Mouse (Mus musculus) hindbrain, embryonic 14.5 days (tissue): ENCODE measurements around the gene Col4a3. TPM values are rescaled to one million over a fixed set of nuclear protein-coding genes. Genes with fewer than 3 reads are reported as not detected.
A peak's percentile ranks its signal among the peaks of the same experiment; 100 is the strongest.

Experiments used
- ATAC-seq: fragments of 200-750 bp; cut with Nextera tagmentation; 2 replicates; pipeline ENCODE4 v1.8.0; 2017; ENCODE audit warnings: moderate number of reproducible peaks, mild to moderate bottlenecking, moderate TSS enrichment, moderate library complexity; ENCODE audit not compliant: low FRiP score
- DNase-seq: peaks from one replicate; pipeline ENCODE4 v3.0.0-alpha.2; 2015; ENCODE audit warnings: low spot score
- H3K27ac ChIP-seq: fragments of 300-500 bp; sonication (generic); 2 replicates; pipeline ENCODE4 v1.5.1; 2014; ENCODE audit warnings: mild to moderate bottlenecking, moderate library complexity
- H3K27me3 ChIP-seq: fragments of 300-500 bp; sonication (generic); 2 replicates; pipeline ENCODE4 v1.6.1; 2014; ENCODE audit warnings: mild to moderate bottlenecking, low read length, mixed read lengths; ENCODE audit not compliant: control insufficient read depth, insufficient read depth
- H3K36me3 ChIP-seq: fragments of 300-500 bp; sonication (generic); replicated peaks from 2 replicates; pipeline ENCODE4 v1.6.1; 2014; ENCODE audit not compliant: control insufficient read depth, insufficient read depth
- H3K4me1 ChIP-seq: fragments of 300-500 bp; sonication (generic); replicated peaks from 2 replicates; pipeline ENCODE4 v1.6.1; 2014; ENCODE audit warnings: antibody characterized with exemption, low read length, mixed read lengths; ENCODE audit not compliant: control insufficient read depth, insufficient read depth
- H3K4me2 ChIP-seq: fragments of 300-500 bp; sonication (generic); replicated peaks from 2 replicates; pipeline ENCODE4 v1.6.1; 2014; ENCODE audit warnings: mild to moderate bottlenecking, moderate library complexity
- H3K4me3 ChIP-seq: fragments of 300-500 bp; sonication (generic); replicated peaks from 2 replicates; pipeline ENCODE4 v1.5.1; 2014; ENCODE audit warnings: mild to moderate bottlenecking, low read length
- H3K9ac ChIP-seq: fragments of 300-500 bp; sonication (generic); 2 replicates; pipeline ENCODE4 v1.6.1; 2014
- H3K9me3 ChIP-seq: fragments of 300-500 bp; sonication (generic); 2 replicates; pipeline ENCODE4 v1.6.1; 2016; ENCODE audit warnings: low read length; ENCODE audit not compliant: control insufficient read depth
- WGBS: fragments of 180-500 bp; shearing (Covaris S2); extraction: QIAGEN DNeasy Blood & Tissue Kit; methylation state at CpG from one replicate; pipeline ENCODE4 v1.1.7; 2014; 5-methylcytosine and 5-hydroxymethylcytosine counted together
- polyA plus RNA-seq: library from polyadenylated mRNA; unstranded; fragments of >200 nt; fragmentation: Nextera tagmentation; extraction: Ambion mirVana; gene quantifications from 2 replicates; pipeline ENCODE4 v1.2.1, GENCODE M21; 2014

Gene Col4a3
- polyA plus RNA-seq, 1 experiment from 2014 or later = 0.48 TPM

- Histone ChIP-seq H3K27me3 (no peaks in the 10 kb centered on the region), H3K9ac (no peak overlapping the region), H3K4me1 (no peaks in the 10 kb centered on the region), H3K4me3 (no peak overlapping the region), H3K27ac (no peak overlapping the region), H3K4me2 (no peak overlapping the region), H3K9me3 (no peaks in the 10 kb centered on the region), H3K36me3 (no peaks in the 10 kb centered on the region)
- DNase-seq (no peak), ATAC-seq (no peak)
- 46% methylated on average over 3 of the region's 3 CpGs for WGBS
Measured at GRCm38 (mm10) chr1:82695915-82696314, 109.2 kb downstream of the Col4a3 start.

GRCm38 (mm10) chr1:82717816-82718512, 131.2 kb downstream of the Col4a3 start:
- no peak overlapping the region for H3K4me3 ChIP-seq

GRCm38 (mm10) chr1:82724339-82725025, 137.8 kb downstream of the Col4a3 start, which contains the start of gene Mff:
TSS of gene Mff (plus strand) at chr1:82724890.
- DNase-seq = peak; percentile 96
- whole genome bisulfite sequencing = 10% methylated on average over 38 of the region's 38 CpGs
- peaks cover 18% of the 10 kb centered on the region for H3K36me3 ChIP-seq

More at GRCm38 (mm10) chr1:82717816-82718512, 131.2 kb downstream of the Col4a3 start:
- Histone ChIP-seq H3K9me3 (no peaks in the 10 kb centered on the region), H3K9ac (no peak overlapping the region), H3K36me3 (no peaks in the 10 kb centered on the region), H3K4me1 (no peaks in the 10 kb centered on the region), H3K27me3 (peaks cover 20% of the 10 kb centered on the region), H3K27ac (no peak overlapping the region), H3K4me2 (no peak overlapping the region)
- 81% methylated on average over 9 of the region's 9 CpGs for WGBS
- ATAC-seq (no peak), DNase-seq (no peak)

GRCm38 (mm10) chr1:82725026-82725874, 138.5 kb downstream of the Col4a3 start:
- peaks cover 29% of the 10 kb centered on the region for H3K27me3 ChIP-seq
- H3K36me3 ChIP-seq = peaks cover 25% of the 10 kb centered on the region
- peak overlapping the region; percentile 94 for H3K9ac ChIP-seq
- H3K4me3 ChIP-seq = peak overlapping the region; percentile 82
- no peaks in the 10 kb centered on the region for H3K9me3 ChIP-seq
- ATAC-seq = peak; percentile 96
- WGBS = under 1% methylated on average over 37 of the region's 37 CpGs
- peak overlapping the region; percentile 86 for H3K4me2 ChIP-seq
- peaks cover 7% of the 10 kb centered on the region for H3K4me1 ChIP-seq
- peak overlapping the region; percentile 71 for H3K27ac ChIP-seq
- no peak for DNase-seq

More at GRCm38 (mm10) chr1:82724339-82725025, 137.8 kb downstream of the Col4a3 start, which contains the start of gene Mff:
- Histone ChIP-seq H3K9ac (peak within 1 kb of the TSS; percentile 94), H3K4me2 (peak within 1 kb of the TSS; percentile 86), H3K4me1 (peaks cover 7% of the 10 kb centered on the region), H3K27me3 (peaks cover 29% of the 10 kb centered on the region), H3K4me3 (peak within 1 kb of the TSS; percentile 82), H3K27ac (peak within 1 kb of the TSS; percentile 71), H3K9me3 (no peaks in the 10 kb centered on the region)
- peak; percentile 99 for ATAC-seq

GRCm38 (mm10) chr1:82725875-82726185, 139.1 kb downstream of the Col4a3 start:
- Histone ChIP-seq H3K9ac (peak overlapping the region; percentile 94), H3K4me2 (peak overlapping the region; percentile 86), H3K4me1 (peaks cover 7% of the 10 kb centered on the region), H3K4me3 (peak overlapping the region; percentile 82), H3K27me3 (peaks cover 24% of the 10 kb centered on the region), H3K9me3 (no peaks in the 10 kb centered on the region), H3K27ac (no peak overlapping the region), H3K36me3 (peaks cover 31% of the 10 kb centered on the region)
- no peak for ATAC-seq
- no peak for DNase-seq
- WGBS = 59% methylated on average over 4 of the region's 4 CpGs

- no peaks in the 10 kb centered on the region for H3K9me3 ChIP-seq
- H3K36me3 ChIP-seq = peaks cover 38% of the 10 kb centered on the region
- DNase-seq (no peak), ATAC-seq (no peak)
- H3K27ac ChIP-seq = no peak overlapping the region
- 96% methylated on average over 5 of the region's 5 CpGs for whole genome bisulfite sequencing
- H3K4me3 ChIP-seq = no peak overlapping the region
- no peak overlapping the region for H3K4me2 ChIP-seq
- H3K27me3 ChIP-seq = peaks cover 18% of the 10 kb centered on the region; the same call in 1 of the 2 replicates
- H3K9ac ChIP-seq = no peak overlapping the region
- H3K4me1 ChIP-seq = peaks cover 7% of the 10 kb centered on the region
Measured at GRCm38 (mm10) chr1:82726482-82726881, 139.8 kb downstream of the Col4a3 start.

- H3K27ac ChIP-seq = no peak overlapping the region
- H3K27me3 ChIP-seq = no peaks in the 10 kb centered on the region
- no peak overlapping the region for H3K9ac ChIP-seq
- peaks cover 95% of the 10 kb centered on the region for H3K36me3 ChIP-seq
- no peak for ATAC-seq
- H3K4me2 ChIP-seq = no peak overlapping the region
- H3K4me3 ChIP-seq = no peak overlapping the region
- H3K4me1 ChIP-seq = no peaks in the 10 kb centered on the region
- 95% methylated on average over 1 of the region's 1 CpGs for WGBS
- no peak for DNase-seq
- no peaks in the 10 kb centered on the region for H3K9me3 ChIP-seq
Measured at GRCm38 (mm10) chr1:82733357-82733756, 146.6 kb downstream of the Col4a3 start.

- ATAC-seq (no peak), DNase-seq (no peak)
- no peak overlapping the region for H3K27ac ChIP-seq
- H3K9me3 ChIP-seq = no peaks in the 10 kb centered on the region
- H3K4me1 ChIP-seq = no peaks in the 10 kb centered on the region
- no peak overlapping the region for H3K9ac ChIP-seq
- no peaks in the 10 kb centered on the region for H3K27me3 ChIP-seq
- peaks cover 80% of the 10 kb centered on the region for H3K36me3 ChIP-seq
- 90% methylated on average over 1 of the region's 1 CpGs for WGBS
- no peak overlapping the region for H3K4me3 ChIP-seq
- no peak overlapping the region for H3K4me2 ChIP-seq
Measured at GRCm38 (mm10) chr1:82738066-82738465, 151.3 kb downstream of the Col4a3 start.

GRCm38 (mm10) chr1:82741539-82741938, 154.8 kb downstream of the Col4a3 start:
- 93% methylated on average over 7 of the region's 7 CpGs for WGBS
- H3K27ac ChIP-seq = no peak overlapping the region
- no peak overlapping the region for H3K4me2 ChIP-seq
- H3K4me3 ChIP-seq = no peak overlapping the region
- no peaks in the 10 kb centered on the region for H3K27me3 ChIP-seq
- DNase-seq (no peak), ATAC-seq (no peak)
- H3K4me1 ChIP-seq = no peaks in the 10 kb centered on the region
- peaks cover 54% of the 10 kb centered on the region for H3K36me3 ChIP-seq
- H3K9ac ChIP-seq = no peak overlapping the region
- H3K9me3 ChIP-seq = no peaks in the 10 kb centered on the region
